Mouse (Mus musculus): ENCODE measurements at regions not wholly inside any gene's neighbourhood (a gene's known extent, or its start where the extent isn't known, plus 50 kb on each side); places are given as distances from the start of the nearest gene placed in this dataset.

GRCm38 (mm10) chr9:115581116-115581515 is 270.9 kb upstream of the Stt3b start:
- H3K27ac ChIP-seq: no peak overlapping the region
- no peaks in the 10 kb centered on the region for H3K36me3 ChIP-seq
- no peak overlapping the region for H3K4me3 ChIP-seq
- DNase-seq (ENCODE audit: low spot score): no peak
- peaks cover 2% of the 10 kb centered on the region; the same call in 1 of the 2 replicates for H3K9me3 ChIP-seq
- H3K27me3 ChIP-seq (ENCODE audit: insufficient read depth, poor library complexity, severe bottlenecking): no peaks in the 10 kb centered on the region
- WGBS: 85% methylated on average over 3 of the region's 3 CpGs
- H3K4me1 ChIP-seq: no peaks in the 10 kb centered on the region

GRCm38 (mm10) chr9:115583548-115583947 is 273.3 kb upstream of the Stt3b start:
- Histone ChIP-seq H3K4me3 (no peak overlapping the region), H3K27ac (no peak overlapping the region), H3K9me3 (no peaks in the 10 kb centered on the region), H3K4me1 (no peaks in the 10 kb centered on the region), H3K36me3 (no peaks in the 10 kb centered on the region), H3K27me3 (ENCODE audit: insufficient read depth, poor library complexity, severe bottlenecking) (no peaks in the 10 kb centered on the region)
- no peak for DNase-seq (ENCODE audit: low spot score)
- 88% methylated on average over 11 of the region's 11 CpGs for WGBS

GRCm38 (mm10) chr9:115584874-115585273 is 274.7 kb upstream of the Stt3b start:
- H3K27ac ChIP-seq: no peak overlapping the region
- no peaks in the 10 kb centered on the region for H3K27me3 ChIP-seq (ENCODE audit: insufficient read depth, poor library complexity, severe bottlenecking)
- no peaks in the 10 kb centered on the region for H3K4me1 ChIP-seq
- no peaks in the 10 kb centered on the region for H3K9me3 ChIP-seq
- no peaks in the 10 kb centered on the region for H3K36me3 ChIP-seq
- 72% methylated on average over 7 of the region's 7 CpGs for WGBS
- DNase-seq (ENCODE audit: low spot score): no peak
- H3K4me3 ChIP-seq: no peak overlapping the region

- no peak for DNase-seq (ENCODE audit: low spot score)
- no peaks in the 10 kb centered on the region for H3K4me1 ChIP-seq
- H3K27me3 ChIP-seq (ENCODE audit: insufficient read depth, poor library complexity, severe bottlenecking): no peaks in the 10 kb centered on the region
- no peak overlapping the region for H3K27ac ChIP-seq
- H3K9me3 ChIP-seq: no peaks in the 10 kb centered on the region
- 76% methylated on average over 5 of the region's 5 CpGs for WGBS
- H3K4me3 ChIP-seq: no peak overlapping the region
- H3K36me3 ChIP-seq: no peaks in the 10 kb centered on the region
Measured at GRCm38 (mm10) chr9:115592466-115592865, 282.2 kb upstream of the Stt3b start.

GRCm38 (mm10) chr9:115600228-115600627 is 290.0 kb upstream of the Stt3b start:
- 81% methylated on average over 9 of the region's 9 CpGs for WGBS
- H3K4me3 ChIP-seq: no peak overlapping the region
- no peaks in the 10 kb centered on the region for H3K27me3 ChIP-seq (ENCODE audit: insufficient read depth, poor library complexity, severe bottlenecking)

GRCm38 (mm10) chr9:115600826-115601225 is 290.6 kb upstream of the Stt3b start:
- 55% methylated on average over 2 of the region's 2 CpGs for WGBS
- no peak for DNase-seq (ENCODE audit: low spot score)
- no peaks in the 10 kb centered on the region for H3K36me3 ChIP-seq
- H3K27ac ChIP-seq: no peak overlapping the region
- H3K4me1 ChIP-seq: no peaks in the 10 kb centered on the region
- H3K4me3 ChIP-seq: no peak overlapping the region
- H3K9me3 ChIP-seq: no peaks in the 10 kb centered on the region
- no peaks in the 10 kb centered on the region for H3K27me3 ChIP-seq (ENCODE audit: insufficient read depth, poor library complexity, severe bottlenecking)

More at GRCm38 (mm10) chr9:115600228-115600627, 290.0 kb upstream of the Stt3b start:
- Histone ChIP-seq H3K36me3 (no peaks in the 10 kb centered on the region), H3K9me3 (no peaks in the 10 kb centered on the region), H3K27ac (no peak overlapping the region), H3K4me1 (no peaks in the 10 kb centered on the region)
- DNase-seq (ENCODE audit: low spot score): no peak

- Histone ChIP-seq H3K4me1 (no peaks in the 10 kb centered on the region), H3K9me3 (no peaks in the 10 kb centered on the region), H3K27ac (no peak overlapping the region), H3K4me3 (no peak overlapping the region), H3K27me3 (ENCODE audit: insufficient read depth, poor library complexity, severe bottlenecking) (no peaks in the 10 kb centered on the region), H3K36me3 (no peaks in the 10 kb centered on the region)
- 90% methylated on average over 7 of the region's 7 CpGs for WGBS
- DNase-seq (ENCODE audit: low spot score): no peak
Measured at GRCm38 (mm10) chr9:115602772-115603171, 292.6 kb upstream of the Stt3b start.

- 73% methylated on average over 3 of the region's 3 CpGs for WGBS
- no peaks in the 10 kb centered on the region for H3K4me1 ChIP-seq
- no peak overlapping the region for H3K27ac ChIP-seq
- H3K27me3 ChIP-seq (ENCODE audit: insufficient read depth, poor library complexity, severe bottlenecking): no peaks in the 10 kb centered on the region
- DNase-seq (ENCODE audit: low spot score): no peak
- no peak overlapping the region for H3K4me3 ChIP-seq
- no peaks in the 10 kb centered on the region for H3K9me3 ChIP-seq
- H3K36me3 ChIP-seq: no peaks in the 10 kb centered on the region
Measured at GRCm38 (mm10) chr9:115604450-115604849, 294.2 kb upstream of the Stt3b start.

- Histone ChIP-seq H3K4me1 (no peaks in the 10 kb centered on the region), H3K27me3 (ENCODE audit: insufficient read depth, poor library complexity, severe bottlenecking) (no peaks in the 10 kb centered on the region), H3K36me3 (no peaks in the 10 kb centered on the region), H3K27ac (no peak overlapping the region), H3K4me3 (no peak overlapping the region), H3K9me3 (no peaks in the 10 kb centered on the region)
- WGBS: 83% methylated on average over 14 of the region's 14 CpGs
- no peak for DNase-seq (ENCODE audit: low spot score)
Measured at GRCm38 (mm10) chr9:115604968-115605682, 294.9 kb upstream of the Stt3b start.

- no peaks in the 10 kb centered on the region for H3K4me1 ChIP-seq
- no peaks in the 10 kb centered on the region for H3K9me3 ChIP-seq
- no peak for DNase-seq (ENCODE audit: low spot score)
- no peaks in the 10 kb centered on the region for H3K36me3 ChIP-seq
- WGBS: 77% methylated on average over 2 of the region's 2 CpGs
- no peak overlapping the region for H3K4me3 ChIP-seq
- H3K27ac ChIP-seq: no peak overlapping the region
- H3K27me3 ChIP-seq (ENCODE audit: insufficient read depth, poor library complexity, severe bottlenecking): no peaks in the 10 kb centered on the region
Measured at GRCm38 (mm10) chr9:115607961-115608360, 297.7 kb upstream of the Stt3b start.

- Histone ChIP-seq H3K4me1 (no peaks in the 10 kb centered on the region), H3K36me3 (no peaks in the 10 kb centered on the region), H3K27ac (no peak overlapping the region), H3K27me3 (ENCODE audit: insufficient read depth, poor library complexity, severe bottlenecking) (no peaks in the 10 kb centered on the region), H3K4me3 (no peak overlapping the region), H3K9me3 (no peaks in the 10 kb centered on the region)
- WGBS: 80% methylated on average over 5 of the region's 5 CpGs
- no peak for DNase-seq (ENCODE audit: low spot score)
Measured at GRCm38 (mm10) chr9:115608377-115608776, 298.2 kb upstream of the Stt3b start.

- H3K27ac ChIP-seq: no peak overlapping the region
- no peaks in the 10 kb centered on the region for H3K9me3 ChIP-seq
- H3K27me3 ChIP-seq (ENCODE audit: insufficient read depth, poor library complexity, severe bottlenecking): no peaks in the 10 kb centered on the region
- WGBS: 78% methylated on average over 5 of the region's 5 CpGs
- no peak for DNase-seq (ENCODE audit: low spot score)
- no peak overlapping the region for H3K4me3 ChIP-seq
- no peaks in the 10 kb centered on the region for H3K36me3 ChIP-seq
- no peaks in the 10 kb centered on the region for H3K4me1 ChIP-seq
Measured at GRCm38 (mm10) chr9:115609904-115610303, 299.4 kb upstream of the Gadl1 start.

- Histone ChIP-seq H3K27me3 (ENCODE audit: insufficient read depth, poor library complexity, severe bottlenecking) (no peaks in the 10 kb centered on the region), H3K36me3 (no peaks in the 10 kb centered on the region), H3K9me3 (no peaks in the 10 kb centered on the region), H3K4me3 (no peak overlapping the region), H3K27ac (no peak overlapping the region), H3K4me1 (no peaks in the 10 kb centered on the region)
- 83% methylated on average over 5 of the region's 5 CpGs for WGBS
- DNase-seq (ENCODE audit: low spot score): no peak
Measured at GRCm38 (mm10) chr9:115611713-115612112, 297.5 kb upstream of the Gadl1 start.

- Histone ChIP-seq H3K4me3 (no peak overlapping the region), H3K36me3 (no peaks in the 10 kb centered on the region), H3K27ac (no peak overlapping the region), H3K4me1 (no peaks in the 10 kb centered on the region), H3K9me3 (no peaks in the 10 kb centered on the region), H3K27me3 (ENCODE audit: insufficient read depth, poor library complexity, severe bottlenecking) (no peaks in the 10 kb centered on the region)
- WGBS: 67% methylated on average over 6 of the region's 6 CpGs
- DNase-seq (ENCODE audit: low spot score): no peak
Measured at GRCm38 (mm10) chr9:115612908-115613307, 296.3 kb upstream of the Gadl1 start.
